12 mouse cellular contexts compared by ENCODE assay signal in genomic region chr11:119123522-119124319, GRCm38 (mm10). TPM values are rescaled to one million over a fixed set of nuclear protein-coding genes. Genes with fewer than 3 reads are reported as not detected.
DNase-seq lines count a peak whose midpoint lies in the region; ATAC-seq and TF ChIP-seq lines count a peak whose summit lies in the region.
"Had no signal": no experiment of that assay in that cellular context is flagged by ENCODE, and none has a peak within 500 bp of the region (broad histone marks: within the 10 kb centered on the region; RNA-seq: fewer than 3 reads in every experiment).

No protein-coding gene starts in this region.

- no peaks in the 10 kb centered on the region for H3K9me3 ChIP-seq in embryonic facial prominence, embryonic 15.5 days (replicated peaks)
- no peaks in the 10 kb centered on the region for H3K9me3 ChIP-seq in embryonic facial prominence, embryonic 10.5 days
- H3K9me3 ChIP-seq in lung, postnatal 0 days (ENCODE audit: low read length) = no peaks in the 10 kb centered on the region
- no peaks in the 10 kb centered on the region for H3K9me3 ChIP-seq in stomach, embryonic 16.5 days (replicated peaks; ENCODE audit: control insufficient read depth, low read length)
- no peaks in the 10 kb centered on the region for H3K9me3 ChIP-seq in hindbrain, embryonic 13.5 days
- H3K9me3 ChIP-seq: forebrain, embryonic 13.5 days; heart, embryonic 13.5 days had no signal

- ATAC-seq in embryonic facial prominence, embryonic 15.5 days (ENCODE audit: insufficient number of reproducible peaks, low FRiP score, low TSS enrichment, low read depth) = peak; percentile 45
- no peak for ATAC-seq in lung, postnatal 0 days
- 0 out of 2 replicates have a peak, but pooled peaks have one; percentile 16 for ATAC-seq in granulocyte monocyte progenitor cell, adult 5-6 weeks (replicated peaks; ENCODE audit: poor library complexity, severe bottlenecking)
- 0 out of 2 replicates have a peak, but pooled peaks have one; percentile 35 for ATAC-seq in stomach, embryonic 16.5 days (ENCODE audit: insufficient read depth, low FRiP score)
- ATAC-seq in hindbrain, embryonic 13.5 days (ENCODE audit: low FRiP score) = no peak
- ATAC-seq: forebrain, embryonic 13.5 days had no signal

- peaks cover 37% of the 10 kb centered on the region for H3K4me1 ChIP-seq in embryonic facial prominence, embryonic 15.5 days
- peaks cover 49% of the 10 kb centered on the region for H3K4me1 ChIP-seq in embryonic facial prominence, embryonic 10.5 days
- peaks cover 25% of the 10 kb centered on the region for H3K4me1 ChIP-seq in lung, postnatal 0 days (ENCODE audit: insufficient read depth, low read depth, low read length)
- peaks cover 32% of the 10 kb centered on the region for H3K4me1 ChIP-seq in stomach, embryonic 16.5 days (ENCODE audit: control insufficient read depth, insufficient read depth, low read length)
- peaks cover 45% of the 10 kb centered on the region for H3K4me1 ChIP-seq in hindbrain, embryonic 13.5 days (replicated peaks)

- no peak for TF ChIP-seq EP300 in lung, postnatal 0 days (IDR thresholded peaks at IDR 0.05)

- no peak for DNase-seq in embryonic facial prominence, embryonic 10.5 days (ENCODE audit: low spot score)
- peak; percentile 33 for DNase-seq in lung, postnatal 0 days (ENCODE audit: low spot score)
- DNase-seq in lung, postnatal 14 days = no peak
- DNase-seq in cerebellum, adult 18-20 months = no peak
- DNase-seq: cerebellum, postnatal 36 days; kidney, postnatal 36 days had no signal

- WGBS in embryonic facial prominence, embryonic 15.5 days = 75% methylated on average over 5 of the region's 5 CpGs
- 79% methylated on average over 5 of the region's 5 CpGs for WGBS in embryonic facial prominence, embryonic 10.5 days
- 50% methylated on average over 5 of the region's 5 CpGs for WGBS in lung, postnatal 0 days
- WGBS in stomach, embryonic 16.5 days = 74% methylated on average over 5 of the region's 5 CpGs
- WGBS in hindbrain, embryonic 13.5 days = 86% methylated on average over 5 of the region's 5 CpGs

- H3K9ac ChIP-seq in embryonic facial prominence, embryonic 15.5 days = no peak overlapping the region
- no peak overlapping the region for H3K9ac ChIP-seq in lung, postnatal 0 days (replicated peaks; ENCODE audit: low read depth)
- H3K9ac ChIP-seq in stomach, embryonic 16.5 days (ENCODE audit: low read length) = no peak overlapping the region
- H3K9ac ChIP-seq in hindbrain, embryonic 13.5 days = no peak overlapping the region
- H3K9ac ChIP-seq: forebrain, embryonic 13.5 days; heart, embryonic 13.5 days had no signal

- TF ChIP-seq CTCF in lung, postnatal 0 days (IDR thresholded peaks at IDR 0.05) = no peak

- H3K27ac ChIP-seq in embryonic facial prominence, embryonic 15.5 days (replicated peaks) = no peak overlapping the region
- H3K27ac ChIP-seq in embryonic facial prominence, embryonic 10.5 days (replicated peaks) = no peak overlapping the region
- H3K27ac ChIP-seq in lung, postnatal 0 days (ENCODE audit: low read length) = no peak overlapping the region
- H3K27ac ChIP-seq in stomach, embryonic 16.5 days (ENCODE audit: low read length) = no peak overlapping the region
- no peak overlapping the region for H3K27ac ChIP-seq in hindbrain, embryonic 13.5 days
- H3K27ac ChIP-seq: forebrain, embryonic 13.5 days; heart, embryonic 13.5 days had no signal

- H3K36me3 ChIP-seq in embryonic facial prominence, embryonic 15.5 days = no peaks in the 10 kb centered on the region
- H3K36me3 ChIP-seq in embryonic facial prominence, embryonic 10.5 days (replicated peaks) = no peaks in the 10 kb centered on the region
- H3K36me3 ChIP-seq in lung, postnatal 0 days (ENCODE audit: insufficient read depth, low read length) = no peaks in the 10 kb centered on the region
- no peaks in the 10 kb centered on the region for H3K36me3 ChIP-seq in stomach, embryonic 16.5 days (ENCODE audit: control insufficient read depth, insufficient read depth, low read length)
- no peaks in the 10 kb centered on the region for H3K36me3 ChIP-seq in hindbrain, embryonic 13.5 days
- H3K36me3 ChIP-seq: heart, embryonic 13.5 days had no signal

- H3K4me3 ChIP-seq in embryonic facial prominence, embryonic 15.5 days (replicated peaks) = no peak overlapping the region
- H3K4me3 ChIP-seq in embryonic facial prominence, embryonic 10.5 days = no peak overlapping the region
- no peak overlapping the region for H3K4me3 ChIP-seq in lung, postnatal 0 days (ENCODE audit: low read depth, low read length)
- no peak overlapping the region for H3K4me3 ChIP-seq in stomach, embryonic 16.5 days (replicated peaks; ENCODE audit: low read length)
- H3K4me3 ChIP-seq in hindbrain, embryonic 13.5 days = no peak overlapping the region
- H3K4me3 ChIP-seq: forebrain, embryonic 13.5 days; heart, embryonic 13.5 days had no signal

- H3K4me2 ChIP-seq in embryonic facial prominence, embryonic 15.5 days (replicated peaks) = no peak overlapping the region
- no peak overlapping the region for H3K4me2 ChIP-seq in lung, postnatal 0 days (replicated peaks; ENCODE audit: low read depth, low read length)
- no peak overlapping the region for H3K4me2 ChIP-seq in stomach, embryonic 16.5 days (ENCODE audit: low read depth, low read length)
- no peak overlapping the region for H3K4me2 ChIP-seq in hindbrain, embryonic 13.5 days
- H3K4me2 ChIP-seq: forebrain, embryonic 13.5 days; heart, embryonic 13.5 days had no signal

- peaks cover 3% of the 10 kb centered on the region; the same call in 1 of the 2 replicates for H3K27me3 ChIP-seq in embryonic facial prominence, embryonic 15.5 days
- H3K27me3 ChIP-seq in embryonic facial prominence, embryonic 10.5 days (replicated peaks; ENCODE audit: low read depth, poor library complexity, severe bottlenecking) = peaks cover 90% of the 10 kb centered on the region
- no peaks in the 10 kb centered on the region for H3K27me3 ChIP-seq in lung, postnatal 0 days (replicated peaks; ENCODE audit: insufficient read depth, low read length)
- no peaks in the 10 kb centered on the region for H3K27me3 ChIP-seq in stomach, embryonic 16.5 days (ENCODE audit: control insufficient read depth, insufficient read depth, low read length)
- 0 out of 2 replicates have a peak, but pooled peaks cover 18% of the 10 kb centered on the region for H3K27me3 ChIP-seq in hindbrain, embryonic 13.5 days
- H3K27me3 ChIP-seq: forebrain, embryonic 13.5 days had no signal

RNA-seq across cellular contexts. Expression of gene Cbx4, which starts 37.7 kb away (rescaled TPM):
- polyA plus RNA-seq in embryonic facial prominence, embryonic 15.5 days (2015; fragmentation: Nextera tagmentation; extraction: Ambion mirVana) = 17.2 and 21.4 TPM in 2 replicates
- 4.7 and 5.2 TPM in 2 replicates for polyA plus RNA-seq in embryonic facial prominence, embryonic 10.5 days (2016; fragmentation: Nextera tagmentation; extraction: Ambion mirVana)
- polyA plus RNA-seq in lung, postnatal 0 days (2015; fragmentation: Nextera tagmentation; extraction: Ambion mirVana) = 8.9 and 9.7 TPM in 2 replicates
- 15.8 and 18.8 TPM in 2 replicates for total RNA-seq in granulocyte monocyte progenitor cell, adult 5-6 weeks (2014; fragmentation: Nextera tagmentation)
- total RNA-seq in granulocyte monocyte progenitor cell, adult 5-6 weeks (2017) = 27.4 and 38.2 TPM in 2 replicates
- polyA plus RNA-seq in stomach, embryonic 16.5 days (2015; fragmentation: Nextera tagmentation; extraction: Ambion mirVana) = 8.5 and 10.1 TPM in 2 replicates
- 14.1 and 15.8 TPM in 2 replicates for polyA plus RNA-seq in hindbrain, embryonic 13.5 days (2015; fragmentation: Nextera tagmentation; extraction: Ambion mirVana)

Comparison
In these comparisons a context has a peak if more than half of its experiments do, and no peak if none do; other contexts are left out.
1. ATAC-seq: peak in embryonic facial prominence, embryonic 15.5 days (single experiment), granulocyte monocyte progenitor cell, adult 5-6 weeks (single experiment) and stomach, embryonic 16.5 days (single experiment); none in lung, postnatal 0 days (single experiment) and hindbrain, embryonic 13.5 days (single experiment).